Mouse (Mus musculus): ENCODE results near the gene Trim14. TPM values are rescaled to one million over a fixed set of nuclear protein-coding genes. Genes with fewer than 3 reads are reported as not detected.

The Trim14 gene
- polyA plus RNA-seq, 1 experiment, result 0.14 TPM

DNA sequence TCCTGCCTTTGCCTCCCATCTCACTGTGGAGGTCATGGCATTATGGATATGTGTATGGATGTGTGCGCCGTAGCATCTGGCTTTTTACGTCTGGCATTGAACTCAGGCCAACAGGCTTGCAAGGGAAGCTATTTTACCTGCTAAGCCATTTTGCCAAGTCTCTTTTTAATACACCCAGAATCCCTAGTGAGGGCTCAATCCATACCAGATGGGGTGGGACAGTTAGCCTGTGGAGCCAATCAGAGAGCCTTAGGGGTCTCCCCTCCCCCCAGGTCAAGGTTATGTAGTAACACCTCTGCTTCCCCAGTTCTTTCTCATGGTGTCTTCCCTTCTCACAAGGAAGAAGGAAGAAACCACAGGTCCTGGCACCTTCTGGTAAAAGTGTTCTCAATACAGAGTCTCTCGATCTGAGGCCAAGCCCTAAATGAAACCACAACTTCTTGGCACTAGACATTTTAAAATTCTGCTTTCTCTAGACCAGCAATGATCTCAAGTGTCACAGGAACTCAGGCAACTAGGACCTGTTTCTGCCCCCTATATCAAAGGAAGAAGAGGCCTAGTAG is 29.5 kb upstream of the Trim14 start:
- Histone ChIP-seq H3K4me2 (ENCODE audit: low read depth) (no peak overlapping the region), H3K27me3 (ENCODE audit: control insufficient read depth, insufficient read depth, insufficient read length) (no peaks in the 10 kb centered on the region), H3K79me2 (ENCODE audit: control insufficient read depth, insufficient read depth) (no peaks in the 10 kb centered on the region), H3K4me3 (no peak overlapping the region), H3ac (ENCODE audit: control insufficient read depth, insufficient read length) (no peak overlapping the region), H3K36me3 (ENCODE audit: control insufficient read depth, insufficient read depth) (no peaks in the 10 kb centered on the region)
- TF ChIP-seq MYOD1 (IDR thresholded peaks at IDR 0.05; ENCODE audit: control insufficient read depth in 1 of 3, insufficient read length in 2 of 3, low read depth in 2 of 3) (no peak), TCF3 (IDR thresholded peaks at IDR 0.05; ENCODE audit: insufficient read length, low read depth) (no peak), REST (IDR thresholded peaks at IDR 0.05; ENCODE audit: insufficient read depth, insufficient read length) (no peak), E2F4 (IDR thresholded peaks at IDR 0.05; ENCODE audit: insufficient read depth) (no peak), MAX (IDR thresholded peaks at IDR 0.05; ENCODE audit: low read depth) (no peak), POLR2A (IDR thresholded peaks at IDR 0.05; ENCODE audit: insufficient read length, low read depth) (no peak), POLR2AphosphoS2 (IDR thresholded peaks at IDR 0.05; ENCODE audit: insufficient read length, low read depth) (no peak), USF1 (IDR thresholded peaks at IDR 0.05; ENCODE audit: low read depth) (no peak), MYOG (IDR thresholded peaks at IDR 0.05; ENCODE audit: control insufficient read depth in 1 of 3, insufficient read depth in 1 of 3, insufficient read length in 2 of 3, low read depth in 2 of 3) (no peak), TCF12 (IDR thresholded peaks at IDR 0.05; ENCODE audit: insufficient read depth, poor library complexity, severe bottlenecking) (no peak)

DNA sequence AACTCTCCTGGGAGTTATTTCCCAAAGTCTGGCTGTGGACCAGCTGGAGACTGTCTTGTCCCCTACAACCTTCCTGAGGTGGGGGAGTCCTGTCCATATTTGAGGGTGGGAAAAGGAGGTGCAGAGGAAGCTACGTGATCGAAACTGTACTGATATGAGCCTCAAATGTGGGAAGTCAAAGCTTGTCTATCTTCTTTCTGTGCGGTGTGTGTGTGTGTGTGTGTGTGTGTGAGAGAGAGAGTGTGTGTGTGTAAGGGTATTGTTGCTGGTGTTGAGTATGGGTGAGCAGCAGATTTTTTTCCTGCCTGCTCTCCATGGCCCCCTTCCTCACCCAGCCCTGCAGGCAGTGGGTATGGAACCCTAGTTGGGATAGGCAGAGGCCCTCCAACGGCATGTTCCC is 28.3 kb upstream of the Trim14 start:
- H3K36me3 ChIP-seq (ENCODE audit: control insufficient read depth, insufficient read depth), result no peaks in the 10 kb centered on the region

DNA sequence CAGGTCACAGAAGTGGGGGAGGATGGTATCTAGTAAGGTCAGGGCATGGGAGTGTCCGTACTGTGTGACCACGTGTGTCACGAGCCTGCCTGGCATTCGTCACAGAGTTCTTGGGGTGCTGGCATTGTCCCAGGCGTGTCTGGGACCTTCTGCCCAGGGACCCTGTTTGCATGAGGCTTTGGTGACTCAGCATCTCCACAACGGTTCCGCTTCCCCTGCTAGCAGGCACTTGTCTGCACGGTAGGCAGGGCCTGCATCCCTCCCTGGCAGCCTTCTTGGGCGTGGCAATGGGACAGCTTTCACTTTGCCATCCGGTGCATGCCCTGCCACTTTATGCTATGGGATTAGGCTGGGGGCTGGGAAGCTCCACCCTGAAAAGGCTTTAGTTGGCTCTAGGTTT is 27.9 kb upstream of the Trim14 start:
- peak overlapping the region; percentile 68 for H3K4me2 ChIP-seq (ENCODE audit: low read depth)
- no peaks in the 10 kb centered on the region for H3K79me2 ChIP-seq (ENCODE audit: control insufficient read depth, insufficient read depth)
- H3K4me3 ChIP-seq, result no peak overlapping the region
- TF ChIP-seq SRF (IDR thresholded peaks at IDR 0.05; ENCODE audit: control insufficient read depth, insufficient read length, low read depth) (no peak), MYOD1 (IDR thresholded peaks at IDR 0.05; ENCODE audit: control insufficient read depth in 1 of 3, insufficient read length in 2 of 3, low read depth in 2 of 3) (no peak), E2F4 (IDR thresholded peaks at IDR 0.05; ENCODE audit: insufficient read depth) (no peak), USF1 (IDR thresholded peaks at IDR 0.05; ENCODE audit: low read depth) (no peak), TCF12 (IDR thresholded peaks at IDR 0.05; ENCODE audit: insufficient read depth, poor library complexity, severe bottlenecking) (no peak), CEBPB (IDR thresholded peaks at IDR 0.05; ENCODE audit: insufficient read depth, poor library complexity, severe bottlenecking) (no peak), POLR2A (IDR thresholded peaks at IDR 0.05; ENCODE audit: insufficient read length, low read depth) (no peak), TCF3 (IDR thresholded peaks at IDR 0.05; ENCODE audit: insufficient read length, low read depth) (no peak)
- no peaks in the 10 kb centered on the region for H3K27me3 ChIP-seq (ENCODE audit: control insufficient read depth, insufficient read depth, insufficient read length)
- H3ac ChIP-seq (ENCODE audit: control insufficient read depth, insufficient read length), result no peak overlapping the region
- H3K36me3 ChIP-seq (ENCODE audit: control insufficient read depth, insufficient read depth), result no peaks in the 10 kb centered on the region

More for the DNA sequence above, 28.3 kb upstream of the Trim14 start:
- Histone ChIP-seq H3ac (ENCODE audit: control insufficient read depth, insufficient read length) (no peak overlapping the region), H3K79me2 (ENCODE audit: control insufficient read depth, insufficient read depth) (no peaks in the 10 kb centered on the region), H3K27me3 (ENCODE audit: control insufficient read depth, insufficient read depth, insufficient read length) (no peaks in the 10 kb centered on the region), H3K4me2 (ENCODE audit: low read depth) (peak overlapping the region; percentile 68), H3K4me3 (no peak overlapping the region)
- TF ChIP-seq TCF3 (IDR thresholded peaks at IDR 0.05; ENCODE audit: insufficient read length, low read depth), result no peak
- TF ChIP-seq SRF (IDR thresholded peaks at IDR 0.05; ENCODE audit: control insufficient read depth, insufficient read length, low read depth), result no peak
- TF ChIP-seq MAX (IDR thresholded peaks at IDR 0.05; ENCODE audit: low read depth), result no peak
- no peak for TF ChIP-seq MYOG (IDR thresholded peaks at IDR 0.05; ENCODE audit: control insufficient read depth in 1 of 3, insufficient read depth in 1 of 3, insufficient read length in 2 of 3, low read depth in 2 of 3)
- no peak for TF ChIP-seq USF1 (IDR thresholded peaks at IDR 0.05; ENCODE audit: low read depth)
- no peak for TF ChIP-seq POLR2AphosphoS2 (IDR thresholded peaks at IDR 0.05; ENCODE audit: insufficient read length, low read depth)
- TF ChIP-seq REST (IDR thresholded peaks at IDR 0.05; ENCODE audit: insufficient read depth, insufficient read length), result no peak
- no peak for TF ChIP-seq MYOD1 (IDR thresholded peaks at IDR 0.05; ENCODE audit: control insufficient read depth in 1 of 3, insufficient read length in 2 of 3, low read depth in 2 of 3)
- TF ChIP-seq CEBPB (IDR thresholded peaks at IDR 0.05; ENCODE audit: insufficient read depth, poor library complexity, severe bottlenecking), result no peak
- no peak for TF ChIP-seq E2F4 (IDR thresholded peaks at IDR 0.05; ENCODE audit: insufficient read depth)
- no peak for TF ChIP-seq TCF12 (IDR thresholded peaks at IDR 0.05; ENCODE audit: insufficient read depth, poor library complexity, severe bottlenecking)
- TF ChIP-seq POLR2A (IDR thresholded peaks at IDR 0.05; ENCODE audit: insufficient read length, low read depth), result no peak

DNA sequence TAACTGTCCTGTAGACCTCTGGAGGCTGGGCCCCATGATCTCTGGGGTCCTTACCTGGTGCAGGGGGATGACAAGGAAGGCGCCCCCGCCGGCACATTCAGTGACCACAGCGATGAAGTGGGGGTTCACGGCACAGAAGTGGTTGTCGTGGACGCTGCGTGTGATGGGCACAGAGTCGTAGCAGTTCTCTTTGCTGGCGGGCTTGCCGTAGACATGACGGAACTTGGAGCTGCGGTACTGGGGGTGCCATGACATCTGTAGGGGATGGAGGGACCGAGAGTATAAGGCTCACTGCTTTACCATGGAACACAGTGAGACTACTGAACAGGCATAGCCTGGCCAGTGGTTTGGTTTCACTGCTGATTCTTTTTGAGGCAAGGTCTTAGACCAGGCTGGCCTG is 26.9 kb upstream of the Trim14 start:
- Histone ChIP-seq H3K36me3 (ENCODE audit: control insufficient read depth, insufficient read depth) (no peaks in the 10 kb centered on the region), H3K79me2 (ENCODE audit: control insufficient read depth, insufficient read depth) (no peaks in the 10 kb centered on the region), H3K27me3 (ENCODE audit: control insufficient read depth, insufficient read depth, insufficient read length) (no peaks in the 10 kb centered on the region), H3K4me3 (no peak overlapping the region), H3ac (ENCODE audit: control insufficient read depth, insufficient read length) (no peak overlapping the region), H3K4me2 (ENCODE audit: low read depth) (no peak overlapping the region)
- TF ChIP-seq POLR2AphosphoS2 (IDR thresholded peaks at IDR 0.05; ENCODE audit: insufficient read length, low read depth), result no peak
- TF ChIP-seq SRF (IDR thresholded peaks at IDR 0.05; ENCODE audit: control insufficient read depth, insufficient read length, low read depth), result no peak
- no peak for TF ChIP-seq POLR2A (IDR thresholded peaks at IDR 0.05; ENCODE audit: insufficient read length, low read depth)
- TF ChIP-seq E2F4 (IDR thresholded peaks at IDR 0.05; ENCODE audit: insufficient read depth), result no peak
- TF ChIP-seq REST (IDR thresholded peaks at IDR 0.05; ENCODE audit: insufficient read depth, insufficient read length), result no peak
- no peak for TF ChIP-seq MYOG (IDR thresholded peaks at IDR 0.05; ENCODE audit: control insufficient read depth in 1 of 3, insufficient read depth in 1 of 3, insufficient read length in 2 of 3, low read depth in 2 of 3)
- no peak for TF ChIP-seq USF1 (IDR thresholded peaks at IDR 0.05; ENCODE audit: low read depth)
- no peak for TF ChIP-seq MYOD1 (IDR thresholded peaks at IDR 0.05; ENCODE audit: control insufficient read depth in 1 of 3, insufficient read length in 2 of 3, low read depth in 2 of 3)
- TF ChIP-seq MAX (IDR thresholded peaks at IDR 0.05; ENCODE audit: low read depth), result no peak
- TF ChIP-seq CEBPB (IDR thresholded peaks at IDR 0.05; ENCODE audit: insufficient read depth, poor library complexity, severe bottlenecking), result no peak
- TF ChIP-seq TCF12 (IDR thresholded peaks at IDR 0.05; ENCODE audit: insufficient read depth, poor library complexity, severe bottlenecking), result no peak
- no peak for TF ChIP-seq TCF3 (IDR thresholded peaks at IDR 0.05; ENCODE audit: insufficient read length, low read depth)
